Mouse (Mus musculus) frontal cortex, adult (tissue): ENCODE results near the gene Nras.
A peak's percentile ranks its signal among the peaks of the same experiment; 100 is the strongest.

ENCODE experiments used
- ATAC-seq: cut with Nextera tagmentation; 2 replicates; pipeline ENCODE4 v1.9.2; 2017; ENCODE audit warnings: mild to moderate bottlenecking, moderate library complexity, mixed read lengths; ENCODE audit not compliant: low TSS enrichment

The Nras gene

DNA sequence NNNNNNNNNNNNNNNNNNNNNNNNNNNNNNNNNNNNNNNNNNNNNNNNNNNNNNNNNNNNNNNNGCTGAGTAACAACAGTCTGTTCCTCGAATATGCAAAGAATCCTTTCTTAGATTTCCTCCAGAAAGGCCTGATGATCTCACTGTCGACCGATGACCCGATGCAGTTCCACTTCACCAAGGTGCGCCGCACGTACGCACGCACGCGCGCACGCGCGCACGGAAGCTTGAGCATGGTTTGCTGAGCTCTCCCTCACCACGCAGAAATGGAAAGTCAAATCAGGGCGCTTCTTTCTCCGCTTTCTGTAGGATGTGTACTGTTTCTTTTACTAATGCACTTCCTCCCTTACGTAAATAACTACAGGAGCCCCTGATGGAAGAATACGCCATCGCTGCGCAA is 40.6 kb downstream of the Nras start:
- ATAC-seq: no peak

DNA sequence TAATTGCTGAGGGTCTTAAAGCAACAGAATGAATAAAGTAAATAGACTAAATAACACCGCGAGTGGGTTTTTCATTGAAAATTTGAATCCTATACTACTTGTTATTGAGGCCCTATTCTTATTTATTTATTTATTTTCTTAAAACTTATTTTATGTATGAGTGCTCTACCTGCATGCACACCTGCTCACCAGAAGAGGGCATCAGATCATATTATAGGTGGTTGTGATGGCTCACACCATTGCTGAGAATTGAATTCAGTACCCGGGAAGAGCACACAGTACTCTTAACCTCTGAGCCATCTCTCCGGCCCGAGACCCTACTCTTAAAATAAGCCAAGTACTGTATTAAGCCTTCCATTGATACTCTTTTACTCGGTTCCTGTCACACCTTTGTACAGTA is 41.6 kb downstream of the Nras start:
- ATAC-seq: no peak

DNA sequence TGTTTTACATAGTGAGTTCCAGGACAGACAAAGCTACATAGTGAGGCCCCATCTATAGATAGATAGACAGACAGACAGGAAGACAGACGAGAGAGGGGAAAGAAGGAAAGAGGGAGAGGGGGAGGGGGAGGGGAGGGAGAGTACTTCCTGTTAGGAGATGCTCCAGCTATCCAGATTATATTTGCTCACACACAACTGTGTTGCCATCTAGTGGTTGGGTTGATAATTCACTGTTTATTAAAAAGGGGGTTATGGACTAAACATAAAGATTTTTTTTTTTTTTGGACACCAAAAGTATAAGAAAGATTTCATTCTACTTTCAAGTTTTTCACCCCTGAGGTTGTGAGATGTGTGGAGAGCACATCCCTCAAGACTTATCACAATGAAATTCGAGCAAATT is 42.6 kb downstream of the Nras start:
- no peak for ATAC-seq

DNA sequence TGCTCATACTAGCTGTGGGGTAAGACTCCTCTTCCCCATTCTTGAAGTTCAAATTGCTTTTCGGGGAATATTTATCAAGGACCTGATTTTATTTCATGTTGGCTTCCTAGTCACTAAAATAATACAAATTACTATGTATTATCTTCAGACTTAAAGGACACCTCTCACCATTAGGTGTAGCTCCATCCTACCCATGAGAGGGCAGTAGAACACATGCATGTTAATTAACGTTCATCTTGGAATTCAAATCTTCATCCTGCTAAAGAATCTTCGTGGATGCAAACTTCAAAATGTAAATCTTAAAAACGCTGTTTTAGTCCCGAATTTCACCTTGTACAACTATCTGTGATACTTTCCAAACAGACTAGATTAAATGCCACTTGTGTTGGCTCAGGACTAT is 43.1 kb downstream of the Nras start:
- ATAC-seq: no peak

DNA sequence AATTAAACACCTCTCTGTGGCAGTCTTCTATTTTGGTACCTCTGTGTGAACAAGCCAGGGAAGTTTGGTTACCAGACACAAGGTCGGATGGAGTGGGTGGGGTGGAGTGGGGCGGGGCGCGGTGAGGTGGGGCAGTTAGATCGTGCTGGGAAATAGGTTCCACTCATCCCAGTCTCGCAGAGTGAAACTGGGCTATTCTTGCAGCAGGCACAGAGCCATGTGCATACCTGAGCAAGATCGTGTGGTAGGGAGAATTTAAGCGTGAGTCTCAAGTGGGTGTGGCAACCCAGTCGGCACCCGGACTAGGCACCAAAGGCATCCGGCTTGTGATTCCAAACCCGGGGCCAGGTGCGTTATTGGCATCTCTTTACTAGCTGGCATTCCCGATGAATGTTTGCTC is 43.8 kb downstream of the Nras start:
- ATAC-seq: peak; percentile 17; the same call in 1 of the 2 replicates

DNA sequence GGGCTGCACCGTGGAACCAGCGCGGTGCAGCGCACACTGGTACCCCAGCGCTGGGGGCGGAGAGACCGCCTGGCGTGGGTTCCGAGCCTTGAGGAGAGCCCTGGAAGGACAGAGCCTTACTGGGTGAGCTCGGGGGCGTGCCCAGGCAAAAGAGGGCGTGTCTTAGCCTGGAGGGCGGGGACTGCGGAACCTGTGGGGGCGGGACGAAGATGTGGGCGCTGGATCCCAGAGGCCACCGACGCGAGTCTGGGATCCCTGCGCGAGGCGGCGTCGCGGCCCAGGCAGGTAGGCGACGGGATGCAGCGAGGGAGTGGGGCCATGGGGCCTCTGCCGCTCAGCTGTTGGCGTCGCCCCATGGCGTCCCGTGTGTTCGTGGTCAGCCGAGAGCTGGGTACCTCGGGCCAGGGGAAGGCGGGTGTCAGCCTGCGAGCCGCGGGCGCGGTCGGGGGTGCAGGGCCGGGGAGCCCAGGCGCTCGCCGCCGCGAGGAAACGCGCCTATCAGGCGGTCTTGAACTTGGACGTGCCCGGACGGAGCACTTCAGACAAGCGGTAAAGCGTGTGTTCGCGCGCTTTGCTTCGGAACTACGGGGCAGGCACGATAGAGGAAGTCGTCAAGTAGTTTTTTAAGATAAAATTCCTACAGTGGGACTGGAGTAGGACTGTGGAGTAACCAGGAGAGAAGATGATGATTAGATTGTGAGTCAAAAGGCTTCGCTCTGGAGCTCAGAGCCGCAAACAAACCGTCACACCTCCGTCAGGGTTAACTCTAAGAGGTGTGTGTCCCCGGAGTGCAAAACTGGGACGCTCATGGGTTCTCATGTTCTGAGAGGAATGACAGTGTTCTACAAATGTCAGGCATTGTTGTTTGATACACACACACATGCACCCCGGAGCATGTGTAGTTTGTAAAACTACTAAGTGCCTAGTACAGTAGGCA is 44.6 kb downstream of the Nras start, which contains the start of gene Dennd2c:
Gene Dennd2c (plus strand): TSS at position 151 of the 937 bp plus-strand sequence.
- peak; percentile 60 for ATAC-seq

DNA sequence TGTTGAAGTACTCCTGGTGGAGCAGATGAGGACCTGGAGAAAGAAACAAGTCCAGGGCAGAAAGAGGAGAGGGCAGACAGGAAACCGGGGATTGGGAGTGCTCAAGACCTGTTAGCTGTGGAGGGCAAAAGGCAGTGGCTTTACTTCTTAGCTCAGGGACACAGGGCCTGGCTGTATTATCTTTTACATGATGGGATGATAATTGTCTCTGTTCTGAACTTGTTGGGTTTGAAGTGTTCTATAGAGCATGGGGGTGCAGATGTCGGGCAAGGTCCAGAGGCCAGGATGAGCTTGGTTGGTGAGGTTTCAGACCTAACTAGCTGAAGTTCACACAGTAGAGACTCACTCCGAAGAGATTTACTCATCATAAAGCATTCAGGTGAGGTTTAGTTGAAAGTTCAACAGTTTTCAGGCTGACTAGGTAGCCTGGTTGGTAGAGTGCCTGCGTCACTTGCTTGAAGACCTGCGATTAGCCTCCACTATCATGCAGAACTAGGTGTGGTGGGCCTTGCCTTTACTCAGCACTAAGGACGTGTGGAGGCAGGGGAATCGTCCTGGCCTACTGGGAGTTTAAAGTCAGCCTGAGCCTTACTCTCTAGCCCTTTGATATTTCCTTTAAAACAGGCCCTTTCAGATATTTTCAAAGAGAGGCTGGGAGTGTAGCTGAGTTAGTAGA is 49.6 kb downstream of the Nras start:
- no peak for ATAC-seq

DNA sequence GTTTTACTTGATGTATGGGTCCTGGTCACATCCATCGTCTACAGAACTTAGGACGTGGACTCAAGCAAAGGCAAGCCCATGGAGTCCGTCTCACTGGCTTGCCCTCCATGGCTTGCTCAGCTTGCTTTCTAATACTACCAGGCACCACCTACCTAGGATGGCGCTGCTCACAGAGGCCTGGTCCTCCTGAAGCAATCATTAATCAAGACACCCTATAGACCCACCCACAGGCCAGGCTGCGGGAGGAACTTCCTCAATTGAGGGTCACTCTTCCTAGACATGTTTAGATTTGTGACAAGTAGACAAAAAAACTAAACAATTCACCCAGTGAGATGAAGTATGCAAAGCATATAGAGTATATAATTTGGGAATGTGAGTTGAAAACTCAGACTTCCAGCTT is 54.1 kb downstream of the Nras start:
- ATAC-seq: no peak
